Mouse (Mus musculus) adrenal gland (tissue): ENCODE data around the gene Nxnl1.
"Not testable (repeated sequence)": the region's sequence is repeated elsewhere in the genome, so short reads cannot be mapped to it uniquely, and the experiment has no call there.

Experiments
- intact Hi-C: fragments of 180-260 bp; cut with DNase I; formaldehyde crosslinking; loops from one replicate; pipeline ENCODE4 v1.15.1; 2025

The Nxnl1 gene

GRCm38 (mm10) chr8:71558071-71558957 is 8.1 kb downstream of the Nxnl1 start, which contains the start of gene Tmem221:
TSS of gene Tmem221 (minus strand) at chr8:71558871.
- intact Hi-C loops = no loop called here

GRCm38 (mm10) chr8:71554644-71555043 is 11.8 kb downstream of the Nxnl1 start:
- intact Hi-C loops = no loop called here

DNA sequence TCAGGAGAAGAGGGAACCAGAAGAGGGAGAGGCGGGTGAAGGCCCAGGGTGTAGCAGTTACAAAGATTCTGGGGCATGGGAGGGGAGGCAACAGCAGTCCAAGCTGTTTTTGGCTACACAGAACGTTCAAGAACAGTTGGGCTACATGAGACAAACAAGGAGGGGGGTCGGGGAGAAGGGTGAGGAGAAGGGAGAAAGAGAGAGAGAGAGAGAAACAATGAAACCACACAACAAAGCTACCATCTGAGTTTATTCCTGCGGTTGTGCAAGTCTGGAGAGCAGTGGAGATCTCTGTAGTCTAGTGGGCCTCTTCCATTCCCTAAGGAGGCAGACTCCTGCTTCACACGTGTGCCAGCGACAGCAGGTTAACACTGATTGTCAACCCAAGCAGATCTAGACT is 12.4 kb downstream of the Nxnl1 start:
- intact Hi-C loops = no loop called here

GRCm38 (mm10) chr8:71552770-71553169 is 13.6 kb downstream of the Nxnl1 start:
- intact Hi-C loops = no loop called here

- intact Hi-C loops = no loop called here
Measured at GRCm38 (mm10) chr8:71550754-71551153, 15.6 kb downstream of the Nxnl1 start.

- intact Hi-C loops = no loop called here
Measured at GRCm38 (mm10) chr8:71547590-71547989, 18.8 kb downstream of the Nxnl1 start.

- intact Hi-C loops = no loop called here
Measured at GRCm38 (mm10) chr8:71545053-71545452, 21.3 kb downstream of the Nxnl1 start.

- intact Hi-C loops = no loop called here
Measured at GRCm38 (mm10) chr8:71543755-71544154, 22.6 kb downstream of the Nxnl1 start.

GRCm38 (mm10) chr8:71542632-71543343 is 23.6 kb downstream of the Nxnl1 start, which contains the start of gene Mvb12a:
TSS of gene Mvb12a (plus strand) at chr8:71542922.
- intact Hi-C loops = no loop called here

DNA sequence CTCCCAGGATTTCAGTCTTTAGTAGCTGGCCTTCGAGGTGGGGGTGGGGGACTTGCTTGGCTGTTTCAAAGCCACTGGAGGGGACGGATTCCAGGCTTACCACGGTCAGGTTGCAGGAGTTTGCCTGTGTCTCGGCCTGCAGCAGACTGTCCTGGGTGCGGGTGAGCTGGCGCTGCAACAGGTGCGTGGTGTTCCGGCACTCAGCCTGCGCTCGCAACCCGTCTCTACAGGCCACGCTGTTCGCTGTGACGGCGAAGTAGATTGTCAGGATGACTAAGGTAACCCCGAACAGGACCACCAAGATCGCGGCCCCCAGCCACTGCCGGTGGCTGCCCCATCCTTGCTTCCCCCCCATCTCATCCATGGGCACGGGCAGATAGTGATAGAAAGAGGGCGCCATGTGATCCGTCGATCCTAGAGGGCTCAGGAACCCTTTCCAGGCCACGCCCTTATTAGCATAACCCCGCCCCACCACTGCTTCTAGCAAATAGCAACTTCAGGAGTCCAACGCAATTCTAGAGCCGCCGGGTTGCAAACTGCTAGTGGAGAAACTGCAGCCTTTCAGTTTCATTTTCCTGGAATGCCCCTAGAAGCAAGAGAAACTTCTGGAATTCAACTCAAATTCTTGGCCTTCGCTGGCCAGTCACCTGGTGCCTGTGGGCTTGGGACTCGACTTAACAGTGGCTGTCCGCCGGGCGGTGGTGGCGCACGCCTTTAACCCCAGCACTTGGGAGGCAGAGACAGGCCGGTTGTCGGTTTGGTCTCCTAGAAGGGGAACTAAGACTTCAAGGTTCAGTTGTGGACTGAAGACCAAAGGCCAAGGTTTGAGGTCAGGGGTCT is 29.2 kb downstream of the Nxnl1 start, which contains the start of gene Bst2:
TSS of gene Bst2 (minus strand) at position 429 of the 840 bp plus-strand sequence.
- intact Hi-C loops = no loop called here

GRCm38 (mm10) chr8:71535663-71536062 is 30.7 kb downstream of the Nxnl1 start:
- intact Hi-C loops = no loop called here

DNA sequence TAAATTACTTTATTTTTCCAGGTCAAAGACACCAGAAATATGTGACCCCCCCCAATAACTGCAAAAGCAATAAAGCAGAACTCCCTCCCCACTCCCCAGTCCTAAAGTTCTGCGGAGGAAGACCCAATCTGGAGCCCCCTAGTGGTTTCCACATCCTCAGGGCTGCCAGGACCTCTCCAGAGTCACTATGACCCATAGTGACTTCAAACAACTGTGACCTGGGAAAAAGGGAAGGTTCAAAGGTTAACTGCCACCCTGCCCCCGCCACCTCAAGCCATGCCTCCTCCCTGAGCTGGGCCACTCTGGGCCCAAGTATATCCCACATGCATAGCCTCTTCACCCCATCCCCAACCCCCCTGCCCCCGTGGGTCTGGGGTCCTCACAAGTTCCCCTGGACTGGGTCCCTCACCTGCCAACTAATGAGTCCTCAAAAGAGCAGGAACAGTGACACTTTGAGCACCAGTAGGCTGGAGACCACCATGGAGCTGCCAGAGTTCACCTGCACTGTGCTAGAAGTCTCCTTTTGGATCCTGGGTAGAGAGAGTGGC is 32.1 kb downstream of the Nxnl1 start:
- intact Hi-C loops = no loop called here

DNA sequence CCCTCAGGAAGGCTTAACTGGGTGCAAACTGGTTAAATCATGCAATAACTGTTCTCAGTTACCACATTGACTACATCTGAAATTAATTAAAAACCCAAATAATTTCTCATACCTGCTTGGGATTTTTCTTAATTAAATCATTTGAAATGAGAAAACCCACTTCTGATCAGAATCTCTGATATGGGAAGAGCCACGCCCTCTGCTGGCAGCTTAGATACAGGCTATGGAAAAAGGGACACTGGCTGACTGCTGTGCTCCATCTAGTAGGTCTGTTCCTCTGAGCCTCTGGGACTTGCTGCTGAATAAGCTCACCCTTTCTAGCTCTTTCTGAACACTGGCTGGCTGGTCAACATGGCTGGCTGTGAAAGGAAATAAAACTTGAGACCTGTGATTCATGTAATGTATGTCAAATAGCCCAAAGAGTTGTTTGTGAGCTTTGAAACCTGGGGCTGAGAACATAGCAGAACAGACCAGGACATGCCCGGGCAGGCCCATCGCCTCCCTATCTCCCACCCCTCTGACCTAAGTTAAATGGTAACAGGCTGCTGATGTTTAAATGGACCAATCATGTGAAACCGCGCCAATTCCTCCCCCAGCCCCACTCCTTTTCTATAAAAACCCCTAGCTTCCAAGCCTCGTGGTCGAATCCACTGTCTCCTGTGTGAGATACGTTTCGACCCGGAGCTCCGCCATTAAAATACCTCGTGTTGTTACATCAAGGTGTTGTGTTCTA is 35.5 kb downstream of the Nxnl1 start:
- intact Hi-C loops = not testable (repeated sequence)

GRCm38 (mm10) chr8:71528362-71529073 is 37.9 kb downstream of the Nxnl1 start:
- intact Hi-C loops = no loop called here

DNA sequence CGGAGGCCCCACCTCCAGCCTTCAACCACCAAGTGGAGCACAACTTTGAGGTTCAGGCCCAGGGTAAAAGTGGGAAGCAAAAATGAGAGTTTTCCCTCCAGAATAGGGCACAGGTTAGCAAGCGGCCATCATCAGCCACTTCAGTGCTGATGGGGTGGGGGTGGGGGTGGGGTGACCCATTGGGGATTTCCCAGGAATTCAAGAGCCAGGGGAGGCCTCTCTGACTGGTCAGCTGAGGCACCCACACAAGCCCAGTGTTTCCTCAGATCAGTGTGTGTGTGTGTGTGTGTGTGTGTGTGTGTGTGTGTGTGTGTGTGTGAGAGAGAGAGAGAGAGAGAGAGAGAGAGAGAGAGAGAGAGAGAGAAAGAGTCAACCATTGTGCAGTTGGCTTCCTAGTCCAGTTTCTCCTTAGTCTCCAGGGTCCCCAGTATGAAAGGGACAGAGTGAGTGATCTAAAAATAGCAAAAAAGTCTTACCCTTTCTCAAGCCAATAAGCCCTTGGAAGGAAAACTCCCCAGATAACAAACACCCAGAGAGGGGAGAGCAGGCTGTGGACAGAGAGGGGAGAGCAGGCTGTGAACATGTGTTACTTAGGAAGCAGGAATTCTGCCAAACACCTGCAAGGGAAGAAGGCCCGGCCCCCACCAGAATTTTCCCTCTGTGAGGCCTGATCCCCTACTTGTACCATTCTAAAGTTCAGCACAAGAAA is 39.1 kb downstream of the Nxnl1 start:
- intact Hi-C loops = no loop called here

GRCm38 (mm10) chr8:71526272-71526671 is 40.1 kb downstream of the Nxnl1 start:
- intact Hi-C loops = no loop called here

DNA sequence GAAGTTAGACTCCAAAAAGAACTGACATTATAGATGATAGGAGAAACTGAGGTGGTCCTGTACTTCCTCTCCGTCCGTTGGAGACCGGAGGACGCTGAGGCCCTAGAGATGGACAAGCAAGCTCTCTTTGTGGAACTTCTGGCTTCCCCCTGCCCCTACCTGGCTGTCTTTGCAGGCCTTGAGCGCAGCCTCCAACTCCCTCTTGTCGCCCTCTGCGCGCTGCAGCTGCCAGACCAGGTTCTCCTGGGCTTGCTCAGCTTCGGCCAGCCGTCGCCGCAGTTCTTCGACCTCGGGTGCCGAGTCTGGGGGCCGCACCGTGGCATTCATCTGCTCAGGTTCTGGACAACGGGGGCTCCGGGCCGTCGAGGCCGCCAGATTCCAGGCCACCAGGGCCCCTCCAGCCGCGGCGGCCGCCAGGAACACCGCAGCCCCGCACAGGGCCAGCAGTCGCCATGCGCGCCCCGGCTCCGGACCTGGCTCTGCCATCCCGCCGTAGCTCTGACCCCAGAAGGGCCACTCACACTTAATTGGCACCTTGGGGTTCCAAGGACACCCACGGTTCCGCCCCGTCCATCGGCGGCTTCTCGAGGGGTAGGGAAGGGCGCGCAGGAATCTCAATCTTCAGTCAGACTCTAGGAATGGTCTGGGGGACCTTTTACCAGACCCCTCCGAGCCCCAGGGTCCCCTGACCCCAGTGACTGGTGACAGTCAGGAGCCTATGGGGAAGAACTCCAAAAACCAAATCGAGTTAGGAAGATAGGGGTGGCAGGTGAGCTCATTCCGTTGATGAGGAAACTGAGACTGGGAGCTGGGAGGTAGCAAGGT is 41.0 kb downstream of the Nxnl1 start, which contains the start of gene Ccdc194:
TSS of gene Ccdc194 (minus strand) at position 486 of the 825 bp plus-strand sequence.
- intact Hi-C loops = no loop called here

GRCm38 (mm10) chr8:71521634-71522033 is 44.8 kb downstream of the Nxnl1 start:
- intact Hi-C loops = loop anchor here (2.0 kb wide), 2 partner anchors 27 to 81 kb away; no protein-coding TSS in a partner anchor
